Mouse (Mus musculus): ENCODE data around the gene Kcnb1.

The Kcnb1 gene

DNA sequence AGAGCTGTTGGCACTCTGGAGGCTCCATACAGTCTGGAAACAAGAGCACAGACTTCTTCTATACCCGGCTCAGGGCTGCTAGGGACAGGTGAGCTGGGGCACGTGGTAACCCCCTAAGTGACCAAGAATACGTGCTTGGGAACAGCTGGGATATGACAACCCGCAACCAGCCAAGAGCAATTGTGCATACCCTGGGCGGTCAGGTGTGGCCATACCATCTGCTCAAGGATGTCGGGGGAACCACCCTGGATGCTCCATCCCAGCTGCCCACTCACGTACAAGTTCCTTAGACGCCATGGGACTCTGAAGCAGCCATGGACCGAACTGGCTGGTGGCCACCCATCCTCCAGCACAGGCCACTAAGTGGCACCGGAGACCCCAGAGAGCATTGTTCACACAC lies 26.8 kb downstream of the Kcnb1 start:
- DNase-seq (ENCODE audit: low spot score) = no peak

DNA sequence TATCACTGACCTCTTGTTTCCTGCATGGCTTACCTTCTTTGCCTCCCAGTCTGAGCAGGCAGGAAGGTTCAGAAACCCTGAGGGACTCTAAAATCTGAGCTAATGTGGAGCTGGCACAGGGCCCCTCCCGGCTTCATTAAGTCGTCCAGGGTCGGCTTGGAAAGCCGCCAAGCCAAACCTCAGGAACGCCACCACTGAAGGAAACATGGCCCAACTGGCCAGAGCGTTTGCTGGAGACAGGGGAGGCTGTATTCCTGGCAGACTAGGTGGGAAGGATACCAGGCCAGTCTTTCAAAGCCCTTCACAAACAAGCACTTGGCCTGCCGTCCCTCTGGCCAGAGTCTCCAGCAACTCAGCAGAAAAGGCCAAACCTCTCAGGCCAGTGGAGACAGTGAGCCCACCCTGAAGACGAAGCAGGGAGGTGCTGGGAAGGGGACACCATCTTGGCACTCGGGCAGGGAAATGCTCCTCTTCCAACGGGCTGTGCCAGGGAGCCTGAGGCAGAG lies 27.4 kb downstream of the Kcnb1 start:
- peak; percentile 66 for DNase-seq (ENCODE audit: low spot score)

DNA sequence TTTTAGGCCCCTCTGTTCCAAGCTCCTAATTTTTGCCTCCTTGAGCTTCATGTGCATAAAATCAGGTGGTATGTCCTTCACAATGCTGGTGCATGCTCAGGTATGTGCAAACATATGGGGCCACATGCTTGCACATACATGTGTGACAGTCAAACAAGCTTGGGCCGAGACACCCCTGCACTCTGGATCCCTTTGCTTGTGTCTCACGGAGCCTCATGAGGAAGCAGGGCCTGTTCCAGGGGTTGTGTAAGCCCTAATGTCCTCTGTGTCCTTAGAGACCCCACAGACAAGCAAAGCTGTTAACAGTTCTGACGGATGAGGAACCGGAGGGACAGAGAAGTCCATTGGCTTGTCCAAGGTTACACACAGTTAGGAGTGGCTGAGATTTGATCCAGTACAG lies 30.2 kb downstream of the Kcnb1 start:
- no peak for DNase-seq (ENCODE audit: low spot score)

DNA sequence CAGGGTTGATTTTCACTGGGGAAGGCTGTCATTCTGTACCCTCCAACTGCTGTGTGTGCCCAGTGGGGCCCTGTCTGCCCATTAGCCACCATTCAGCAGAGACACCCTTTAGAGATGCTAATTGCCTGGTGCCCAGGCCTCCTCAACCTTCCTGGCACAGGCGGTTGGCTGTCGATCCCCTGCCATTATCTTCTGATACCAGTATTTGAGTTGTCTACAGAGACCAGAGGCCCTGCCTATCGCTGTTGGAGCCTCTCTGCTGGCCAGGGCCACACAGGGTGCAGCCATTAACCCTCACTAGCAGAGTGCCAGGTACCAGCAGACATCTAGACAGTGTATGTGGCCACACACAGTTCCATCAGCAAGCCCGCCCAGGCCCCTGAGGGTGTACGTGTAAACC lies 31.2 kb downstream of the Kcnb1 start:
- DNase-seq (ENCODE audit: low spot score) = no peak

DNA sequence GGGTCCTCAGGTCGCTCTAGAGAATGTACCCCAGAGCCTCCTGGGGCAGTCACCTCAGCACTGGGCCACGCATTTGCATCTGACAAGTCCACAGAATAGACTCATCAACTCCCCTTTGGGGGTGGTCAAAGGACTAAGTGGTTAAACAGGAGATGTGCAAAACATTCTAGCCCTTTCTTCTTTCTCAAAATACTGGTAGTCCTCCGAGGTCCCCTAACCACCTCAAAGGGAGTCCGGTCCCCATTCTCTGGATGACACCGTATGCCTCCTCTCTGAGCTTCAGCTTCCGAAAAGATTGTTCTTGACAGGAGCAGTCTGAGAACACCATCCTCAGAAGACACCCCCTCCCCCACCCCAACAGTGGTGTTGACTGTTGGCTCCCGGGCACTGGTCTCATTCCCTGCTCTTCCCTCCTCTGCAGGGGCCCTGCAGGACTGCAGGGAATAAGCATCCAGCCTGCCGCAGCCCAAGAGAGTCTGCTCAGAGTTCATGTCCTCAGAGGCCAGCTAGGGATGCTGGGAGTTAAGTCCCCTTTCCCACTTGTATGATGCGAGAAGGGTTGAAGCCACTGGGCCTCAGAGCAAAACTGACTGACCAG lies 33.7 kb downstream of the Kcnb1 start:
- DNase-seq (ENCODE audit: low spot score) = no peak

DNA sequence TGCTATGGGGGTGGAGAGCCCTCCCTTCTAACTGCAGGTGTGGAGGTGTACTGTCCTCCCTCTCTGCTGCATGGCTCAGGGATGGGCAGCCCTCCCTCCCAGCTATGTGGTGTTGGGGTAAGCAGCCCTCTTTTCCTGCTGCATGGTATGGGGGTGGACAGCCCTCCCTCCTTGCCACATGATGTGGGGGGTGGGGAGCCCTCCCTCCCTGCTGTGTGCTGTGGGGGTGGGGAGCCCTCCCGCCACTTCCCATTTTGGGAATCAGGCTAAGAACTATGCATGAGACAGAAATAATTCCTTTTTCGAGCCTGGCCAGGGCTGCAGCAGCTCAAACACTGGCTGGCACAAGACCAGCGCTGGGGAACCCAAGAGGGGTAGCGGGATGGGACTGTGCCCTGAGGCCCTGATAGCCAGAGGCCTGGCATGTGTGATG lies 34.4 kb downstream of the Kcnb1 start:
- peak; percentile 56 for DNase-seq (ENCODE audit: low spot score)

DNA sequence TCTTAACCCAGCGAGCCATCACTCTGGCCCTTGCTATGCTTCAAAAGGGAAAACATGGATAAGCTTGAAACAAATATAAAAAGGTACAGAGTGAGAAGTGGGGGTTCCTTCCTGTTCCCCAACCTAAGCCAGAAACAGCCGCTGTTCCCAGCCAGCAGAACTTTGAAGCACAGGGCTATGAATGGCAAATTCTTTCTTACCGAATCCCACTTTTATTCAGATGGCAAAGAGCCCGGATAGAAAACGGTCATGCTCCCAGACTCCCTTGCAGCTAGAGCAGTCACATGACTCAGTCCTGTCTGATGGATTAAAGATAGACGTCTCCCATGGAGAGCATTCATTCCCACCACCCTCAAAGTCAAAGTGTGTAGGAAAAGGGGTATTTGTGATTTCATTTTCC lies 39.1 kb downstream of the Kcnb1 start:
- no peak for DNase-seq (ENCODE audit: low spot score)

DNA sequence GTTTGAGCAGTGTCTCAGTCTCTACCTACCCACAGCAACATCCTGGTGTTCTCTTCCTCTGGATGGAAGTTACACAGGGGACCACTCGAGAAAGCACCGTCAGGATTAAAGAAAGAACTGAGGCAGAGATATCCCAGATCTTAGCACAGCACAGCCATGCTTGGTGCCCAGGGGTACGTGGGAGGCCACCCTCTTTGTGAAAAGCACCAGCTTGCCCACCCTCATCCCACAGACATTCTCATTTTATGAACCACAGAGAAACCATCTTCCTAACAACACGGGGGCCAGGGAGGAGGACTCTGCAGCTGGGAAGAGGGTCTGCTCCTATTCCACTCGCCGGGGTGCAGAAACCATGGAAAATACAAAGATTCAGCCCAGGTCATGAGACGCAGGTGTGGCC lies 39.8 kb downstream of the Kcnb1 start:
- no peak for DNase-seq (ENCODE audit: low spot score)

DNA sequence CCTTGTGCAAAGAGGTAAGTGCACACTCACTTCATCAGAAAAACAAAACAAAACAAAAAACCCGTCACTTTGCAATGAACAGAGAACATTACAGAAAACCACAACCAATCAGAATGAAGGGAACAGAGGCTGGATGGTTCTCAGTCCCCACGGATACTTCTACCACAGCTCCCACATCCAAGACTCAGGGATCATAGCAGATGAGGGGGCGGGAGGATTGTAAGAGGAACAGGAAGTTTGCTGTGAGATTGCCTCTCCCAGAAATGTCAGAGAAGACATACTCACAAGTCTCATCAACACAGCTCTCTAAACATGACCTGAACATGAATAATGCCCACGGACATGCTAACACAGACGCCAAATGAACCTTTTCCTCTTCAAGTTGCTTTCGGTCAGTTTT lies 40.9 kb downstream of the Kcnb1 start:
- DNase-seq (ENCODE audit: low spot score) = no peak

DNA sequence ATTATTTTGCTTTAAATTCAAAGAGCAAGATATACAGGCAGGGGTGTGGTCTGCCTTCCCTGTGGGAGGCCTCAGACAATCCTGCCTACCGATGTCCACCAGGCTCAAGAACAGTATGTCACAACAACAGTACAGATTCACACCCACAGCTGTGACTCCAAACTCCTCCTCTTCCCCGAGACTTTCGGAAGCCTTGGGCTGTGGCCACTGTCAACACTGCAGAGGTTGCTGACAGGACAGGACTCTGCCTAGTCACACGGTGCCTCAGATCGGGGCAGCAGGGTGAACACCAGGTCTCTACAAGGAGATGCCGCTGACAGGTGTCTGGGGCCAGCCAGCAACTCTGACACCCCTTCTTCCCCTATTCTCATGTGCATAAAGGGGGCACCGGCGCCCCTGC lies 42.2 kb downstream of the Kcnb1 start:
- no peak for DNase-seq (ENCODE audit: low spot score)

DNA sequence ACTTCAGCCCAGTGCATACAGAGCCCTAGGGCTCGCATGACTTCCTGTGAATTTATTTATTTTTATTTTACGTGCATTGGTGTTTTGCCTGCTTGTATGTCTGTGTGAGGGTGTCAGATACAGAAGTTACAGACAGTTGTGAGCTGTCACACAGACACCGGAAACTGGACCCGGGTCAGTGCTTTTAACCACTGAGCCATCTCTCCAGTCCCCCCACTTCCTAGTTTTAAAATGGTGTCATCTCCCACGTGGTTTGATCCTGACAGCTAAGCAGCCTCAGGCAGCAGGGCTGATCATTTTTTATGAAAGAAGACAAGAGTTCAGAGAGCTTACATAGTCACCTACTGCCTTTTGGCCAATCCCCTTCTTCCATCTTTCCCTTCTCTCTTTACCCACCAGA lies 44.1 kb downstream of the Kcnb1 start:
- DNase-seq (ENCODE audit: low spot score) = no peak

DNA sequence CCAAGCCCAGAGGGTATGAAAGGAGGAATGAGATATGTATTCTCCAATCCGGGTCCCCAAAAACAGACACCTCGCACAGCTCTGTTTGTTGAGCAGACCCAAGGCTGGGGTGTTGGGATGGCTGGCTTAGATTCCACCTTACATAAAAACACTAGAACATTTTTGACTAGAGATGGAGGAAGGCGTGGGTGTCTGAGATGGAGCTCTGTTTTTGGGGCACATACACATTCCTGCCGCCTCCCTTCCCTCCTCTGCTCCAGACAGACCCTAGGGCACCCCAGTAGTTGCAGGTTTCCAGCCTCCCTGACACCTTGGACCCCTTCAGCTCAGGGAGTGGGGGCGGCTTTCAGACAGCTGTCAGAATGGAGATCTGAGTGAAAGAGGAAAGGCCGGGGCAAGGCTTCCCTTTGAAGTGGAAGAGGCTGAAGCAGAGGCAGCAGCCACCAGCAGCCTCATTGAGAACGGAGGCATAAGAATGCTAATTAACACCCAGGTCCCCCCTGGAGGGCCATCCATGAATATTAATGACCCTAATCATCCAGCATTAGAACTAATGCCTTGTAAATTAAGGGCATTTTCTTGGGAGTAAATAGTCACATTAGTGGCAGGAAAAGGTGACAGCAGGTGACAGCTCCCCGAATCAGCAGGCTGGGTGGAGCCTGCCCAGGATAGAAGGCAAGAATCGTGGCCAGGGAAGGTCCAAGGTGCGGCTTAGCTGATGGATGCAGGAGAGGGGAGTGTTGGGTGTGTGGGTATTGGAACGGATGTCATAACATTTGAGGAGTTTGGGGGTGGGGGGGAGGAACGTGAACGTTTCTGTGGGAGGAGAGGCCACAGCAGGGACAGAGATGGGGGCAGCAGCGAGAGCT lies 45.3 kb downstream of the Kcnb1 start:
- DNase-seq (ENCODE audit: low spot score) = no peak

DNA sequence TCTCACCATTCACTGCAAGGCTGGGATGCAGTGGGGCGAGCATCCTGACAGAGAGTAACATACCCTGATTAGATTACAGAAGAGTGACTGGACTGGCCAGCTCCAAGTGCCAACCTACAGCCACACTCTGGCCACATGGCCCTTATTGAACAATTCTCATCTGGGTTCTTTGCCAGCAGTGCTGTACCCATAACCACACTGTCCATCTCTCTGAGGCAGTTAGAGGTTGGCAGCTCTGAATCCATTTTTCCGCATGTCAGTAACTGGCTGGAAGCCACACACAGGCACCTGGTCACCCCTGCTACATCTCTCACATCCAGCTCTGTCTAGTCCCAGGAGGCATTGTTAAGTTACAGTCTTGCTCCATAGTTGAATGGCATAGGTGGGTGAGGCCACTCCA lies 46.0 kb downstream of the Kcnb1 start:
- no peak for DNase-seq (ENCODE audit: low spot score)

DNA sequence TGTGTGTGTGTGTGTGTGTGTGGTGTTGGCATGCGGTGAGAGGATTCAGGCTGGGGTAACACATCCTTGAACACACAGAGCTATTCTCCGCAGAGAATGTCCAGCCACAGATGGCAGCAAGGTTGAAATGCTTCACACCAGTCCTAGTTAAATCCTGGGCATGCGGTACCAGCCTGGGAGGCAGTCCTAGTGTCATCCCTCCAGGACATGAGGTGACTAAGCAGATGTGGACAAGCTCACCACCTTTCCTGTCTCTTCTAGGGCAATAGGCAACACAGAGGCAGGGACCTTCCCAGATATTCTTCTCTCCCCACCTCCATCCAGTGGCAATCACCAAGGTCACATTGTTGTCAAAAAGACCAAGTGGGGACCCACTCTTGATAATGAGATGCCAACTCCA lies 47.7 kb downstream of the Kcnb1 start:
- DNase-seq (ENCODE audit: low spot score) = no peak

DNA sequence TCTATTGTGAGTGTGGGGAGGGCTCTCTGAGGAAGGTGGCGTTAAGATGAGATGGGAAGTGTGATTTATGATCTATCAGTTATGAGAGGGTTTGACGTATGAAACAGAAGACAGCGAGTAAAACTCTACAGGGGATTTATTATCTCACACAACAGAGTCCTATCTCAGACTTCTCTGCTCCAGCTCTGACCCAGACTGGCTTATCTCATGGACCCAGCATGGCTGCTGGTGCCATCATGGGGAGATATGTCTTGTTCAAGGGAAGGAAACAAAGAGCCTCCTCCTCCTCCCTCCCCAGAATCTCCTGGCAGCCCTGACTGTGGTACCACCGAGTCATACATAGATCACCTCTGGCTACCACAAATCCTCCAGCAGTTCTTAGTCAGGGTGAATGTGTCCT lies 48.1 kb downstream of the Kcnb1 start:
- DNase-seq (ENCODE audit: low spot score) = no peak

DNA sequence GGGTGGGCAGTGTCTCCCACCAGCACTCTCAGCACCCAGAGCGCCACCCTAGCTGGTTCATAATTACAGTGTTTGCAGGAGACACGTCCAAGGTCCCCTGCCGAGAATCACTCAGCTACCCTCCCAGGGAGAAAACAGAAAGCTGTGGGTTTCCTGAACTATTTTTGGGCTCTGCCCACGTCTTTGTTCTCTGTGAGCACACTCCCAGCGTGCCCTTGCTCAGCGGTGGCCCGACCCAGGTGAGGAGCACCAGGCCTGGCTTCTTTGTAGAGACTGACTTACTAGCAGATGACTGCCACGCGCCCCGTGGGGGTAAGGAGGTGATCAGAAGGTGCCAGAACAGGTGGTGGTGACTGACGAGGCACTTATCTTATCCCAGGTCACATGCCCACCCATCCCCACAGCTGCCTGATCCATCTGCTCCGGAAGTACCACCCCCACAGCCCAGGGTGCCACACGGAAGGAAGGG lies 50.1 kb downstream of the Kcnb1 start:
- no peak for DNase-seq (ENCODE audit: low spot score)

DNA sequence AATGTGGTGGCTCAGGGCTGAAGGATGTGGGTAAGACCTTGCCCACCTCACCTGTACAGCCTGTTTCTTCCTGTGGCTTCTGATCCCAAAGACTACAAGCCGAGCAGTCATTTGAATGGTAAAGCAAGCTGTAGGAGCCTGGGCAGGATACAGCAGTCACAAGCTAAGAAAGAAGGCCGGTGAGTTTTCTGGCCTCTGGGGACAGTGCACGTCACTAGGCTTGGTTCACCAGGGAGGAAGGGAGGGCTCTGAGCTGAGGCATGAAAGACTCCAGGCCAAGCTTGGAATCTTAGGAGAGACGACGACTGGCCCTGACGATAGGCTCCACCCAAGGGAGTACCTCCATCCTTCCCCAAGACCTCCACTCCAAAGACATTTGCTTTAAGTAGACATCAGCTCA lies 51.3 kb downstream of the Kcnb1 start:
- no peak for DNase-seq (ENCODE audit: low spot score)

DNA sequence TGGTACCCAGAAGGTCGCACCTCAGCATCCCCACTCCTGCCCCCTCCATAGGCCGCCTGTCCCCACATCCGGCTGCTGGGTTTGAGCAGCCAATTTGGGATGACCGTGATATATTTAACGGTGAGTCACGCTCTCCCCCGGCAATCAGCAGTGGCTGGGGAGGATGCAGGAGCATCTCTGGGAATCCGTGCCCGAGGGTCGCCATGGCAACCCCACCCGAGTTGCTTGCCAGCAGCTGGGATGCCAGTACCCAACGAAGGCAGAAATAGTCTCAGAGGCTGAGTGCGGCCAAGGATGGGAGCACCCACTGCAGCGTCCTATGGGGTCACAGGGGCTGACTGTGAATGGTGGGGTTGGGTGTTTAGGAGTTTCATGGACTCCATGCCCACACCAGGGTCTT lies 53.0 kb downstream of the Kcnb1 start:
- DNase-seq (ENCODE audit: low spot score) = no peak

DNA sequence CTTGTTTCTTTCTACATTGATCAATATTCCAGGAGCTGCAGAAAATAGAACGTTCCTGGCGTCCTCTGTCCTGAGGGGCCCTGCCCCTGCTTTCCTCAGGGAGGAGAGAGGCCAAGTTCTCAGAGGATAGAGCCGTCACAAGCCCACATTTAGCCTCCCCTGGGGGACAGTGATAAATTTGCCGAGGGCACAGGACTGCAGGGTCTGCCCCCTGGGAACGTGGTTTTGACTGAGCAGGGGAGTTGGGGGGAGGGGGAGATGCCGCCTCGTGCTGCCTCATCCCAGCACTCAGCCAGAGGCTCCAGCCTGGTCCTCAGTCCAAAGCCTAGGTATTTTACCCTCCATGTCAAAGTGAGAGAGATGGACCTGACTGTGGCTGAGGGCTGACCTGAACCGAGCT lies 57.9 kb downstream of the Kcnb1 start:
- DNase-seq (ENCODE audit: low spot score) = no peak

DNA sequence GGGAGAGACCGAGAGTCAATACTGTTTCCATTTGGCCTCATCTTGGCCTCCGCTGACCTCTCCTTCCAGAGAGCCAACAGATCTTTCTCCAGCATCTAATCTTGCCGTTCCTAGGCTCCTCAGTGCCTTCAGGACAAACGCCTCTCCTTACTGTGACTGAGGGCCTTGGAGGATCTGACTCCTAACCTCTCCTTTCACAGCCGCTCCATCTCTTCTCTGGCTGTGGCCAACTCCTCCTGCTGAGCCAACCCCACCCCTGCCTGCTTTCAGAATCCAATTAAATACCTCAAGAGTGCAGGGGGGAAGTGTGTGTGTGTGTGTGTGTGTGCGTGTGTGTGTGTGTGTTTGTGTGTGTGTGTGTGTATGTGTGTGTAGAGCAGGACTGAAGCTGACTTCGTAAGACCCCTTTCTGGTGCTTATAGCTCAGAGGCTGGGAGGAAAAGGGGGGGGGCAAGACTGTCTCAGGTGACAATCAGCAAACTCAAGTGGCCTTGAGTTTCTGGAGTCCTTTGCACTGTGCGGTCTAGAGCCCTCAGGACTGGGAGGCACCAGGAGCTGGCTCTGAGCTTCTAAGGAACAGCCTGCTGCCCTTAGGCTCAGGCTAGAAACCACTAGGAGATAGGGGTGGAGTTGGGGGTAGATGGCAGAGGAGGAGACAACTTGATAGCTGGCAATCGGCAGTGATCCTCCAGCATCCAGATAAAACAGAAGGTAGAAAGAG lies 59.7 kb downstream of the Kcnb1 start:
- no peak for DNase-seq (ENCODE audit: low spot score)

DNA sequence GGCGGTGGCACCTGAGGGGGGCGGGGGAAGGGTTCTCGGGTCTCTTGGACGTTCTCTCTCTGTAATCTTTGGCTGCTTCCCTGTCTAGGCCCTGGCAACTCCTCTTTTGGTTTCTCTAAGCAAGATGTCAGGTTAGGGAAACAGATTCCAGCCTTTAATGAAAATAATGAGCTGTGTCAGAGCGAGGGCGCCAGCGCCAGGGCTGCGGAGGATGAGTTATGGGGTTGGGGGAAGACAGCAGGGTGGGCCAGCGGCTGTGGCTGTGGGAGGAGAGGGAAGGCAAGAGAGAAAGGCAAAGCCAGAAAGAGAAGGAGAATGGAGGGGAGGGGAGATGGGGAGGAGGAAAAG lies 60.4 kb downstream of the Kcnb1 start:
- DNase-seq (ENCODE audit: low spot score) = peak; percentile 59

DNA sequence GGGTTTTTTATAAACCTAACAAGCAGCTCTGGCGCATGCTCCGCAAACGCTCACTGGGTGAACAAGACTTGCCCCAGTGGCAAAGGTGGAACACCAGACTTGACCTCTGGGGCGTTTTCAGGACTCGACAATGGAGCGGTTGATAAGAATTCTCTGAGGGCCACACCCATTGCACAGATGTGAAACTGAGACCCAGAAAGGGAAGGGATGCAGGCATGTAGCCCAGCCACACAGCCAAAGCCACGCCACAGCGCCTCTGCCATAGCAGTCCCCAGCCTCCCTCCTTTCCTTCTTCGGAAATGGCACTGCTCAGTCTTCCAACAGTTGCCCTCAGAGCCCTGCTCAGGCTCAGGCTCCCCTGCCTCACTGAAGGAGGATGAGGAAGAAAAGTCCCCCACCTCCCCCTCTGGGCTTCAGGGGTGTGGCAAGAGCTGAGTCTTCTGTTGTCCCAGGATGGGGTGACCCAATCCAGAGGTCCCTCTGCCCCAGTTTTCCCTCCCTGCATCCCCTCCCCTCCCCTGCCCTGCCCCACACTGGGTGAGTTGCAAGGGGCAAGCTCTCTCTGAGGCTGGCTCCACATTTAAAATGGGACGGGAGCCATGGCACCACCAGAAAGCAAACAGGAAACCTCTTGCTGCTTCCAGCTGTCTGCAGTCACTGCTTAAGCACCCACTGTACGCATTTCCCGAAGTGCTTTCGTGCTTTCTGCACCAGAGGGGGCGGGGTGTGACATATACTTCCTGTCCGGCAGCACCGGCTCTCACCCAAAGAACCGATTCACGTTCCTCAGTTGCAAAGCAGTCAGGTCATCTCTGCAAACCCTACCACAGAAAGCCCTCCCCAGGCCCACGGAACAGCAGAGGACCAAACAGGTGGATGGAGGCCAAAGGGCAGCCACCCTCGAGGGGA lies 61.0 kb downstream of the Kcnb1 start:
- DNase-seq (ENCODE audit: low spot score) = no peak
